Mouse (Mus musculus) adrenal gland, adult 18-20 months (tissue): ENCODE data around the gene Olfr713. TPM values are rescaled to one million over a fixed set of nuclear protein-coding genes. Genes with fewer than 3 reads are reported as not detected.

Experiments used
- DNase-seq, 2 experiments: peaks; one replicate each; pipeline ENCODE4 v3.0.0; 2021 to 2022; ENCODE audit warnings: low spot score in 2 of 2
- long read RNA-seq, 2 experiments: library from polyadenylated mRNA; stranded (forward); transcript quantifications; one replicate each; pipeline ENCODE4 v2.0.0; 2021
- total RNA-seq, 2 experiments: library from RNA; stranded (reverse); gene quantifications; 1 replicate in 1 of 2; 2 replicates in 1 of 2; pipeline ENCODE4 v1.2.3; 2021

The Olfr713 gene
- total RNA-seq: not detected
- long read RNA-seq, experiment 1: 0 reads
- long read RNA-seq, experiment 2: 0 reads

GRCm38 (mm10) chr7:107030874-107031273 is at the start of gene Olfr713:
TSS of gene Olfr713 (plus strand) at chr7:107031174.
- no peak for DNase-seq

- no peak for DNase-seq
Observed at GRCm38 (mm10) chr7:106985236-106985635, 45.7 kb upstream of the Olfr713 start.

GRCm38 (mm10) chr7:107000798-107001197 is 30.2 kb upstream of the Olfr713 start:
- no peak for DNase-seq

- no peak for DNase-seq
Observed at GRCm38 (mm10) chr7:107004169-107004568, 26.8 kb upstream of the Olfr713 start.

GRCm38 (mm10) chr7:107005972-107006371 is 25.0 kb upstream of the Olfr713 start, which contains the start of gene Olfr2:
TSS of gene Olfr2 (minus strand) at chr7:107006072.
- no peak for DNase-seq

GRCm38 (mm10) chr7:107039934-107040563 is 9.1 kb downstream of the Olfr713 start:
- DNase-seq: no peak

GRCm38 (mm10) chr7:107043136-107043535 is 12.2 kb downstream of the Olfr713 start:
- DNase-seq: no peak

GRCm38 (mm10) chr7:107044407-107044806 is 13.4 kb downstream of the Olfr713 start:
- no peak for DNase-seq

GRCm38 (mm10) chr7:107045833-107046232 is 14.9 kb downstream of the Olfr713 start:
- DNase-seq: peak in 1 of 2 experiments; percentile 12

GRCm38 (mm10) chr7:107047578-107047977 is 16.6 kb downstream of the Olfr713 start:
- DNase-seq: no peak

- no peak for DNase-seq
Observed at GRCm38 (mm10) chr7:107070681-107071080, 39.7 kb downstream of the Olfr713 start, which contains the start of gene Olfr714. TSS of gene Olfr714 (plus strand) at chr7:107070981.

Other genes with a start within 250 kb of the Olfr713 start
- not detected for gene Olfr699, start 238.0 kb upstream of the Olfr713 start, total RNA-seq
- gene Olfr700, start 222.3 kb upstream of the Olfr713 start, total RNA-seq: not detected
- not detected for gene Olfr701, start 217.0 kb upstream of the Olfr713 start, total RNA-seq
- gene Olfr702, start 197.3 kb upstream of the Olfr713 start, total RNA-seq: not detected
- not detected for gene Olfr703, start 187.8 kb upstream of the Olfr713 start, total RNA-seq
- not detected for gene Olfr704, start 168.0 kb upstream of the Olfr713 start, total RNA-seq
- gene Olfr705, start 154.3 kb upstream of the Olfr713 start, total RNA-seq: not detected
- not detected for gene Olfr706, start 143.0 kb upstream of the Olfr713 start, total RNA-seq
- gene Olfr707, start 129.9 kb upstream of the Olfr713 start, total RNA-seq: not detected
- not detected for gene Olfr1532-ps1, start 123.2 kb upstream of the Olfr713 start, total RNA-seq
- gene Olfr709-ps1, start 99.0 kb upstream of the Olfr713 start, total RNA-seq: under 1 TPM in 1 of 2 experiments, not detected in 1; 0.07 TPM
- not detected for gene Olfr710, start 82.9 kb upstream of the Olfr713 start, total RNA-seq
- not detected for gene Olfr6, start 67.2 kb upstream of the Olfr713 start, total RNA-seq
- gene Olfr711, start 55.7 kb upstream of the Olfr713 start, total RNA-seq: not detected
- gene Olfr2, start 25.1 kb upstream of the Olfr713 start, total RNA-seq: not detected
- gene Olfr714, start 39.8 kb downstream of the Olfr713 start, total RNA-seq: not detected
- gene Olfr17, start 62.0 kb downstream of the Olfr713 start, total RNA-seq: not detected
- not detected for gene Olfr715b, start 79.2 kb downstream of the Olfr713 start, total RNA-seq
- not detected for gene Olfr715, start 99.9 kb downstream of the Olfr713 start, total RNA-seq
- gene Olfr716, start 107.2 kb downstream of the Olfr713 start, total RNA-seq: not detected
- gene Nlrp14, start 135.8 kb downstream of the Olfr713 start, total RNA-seq: not detected
- not detected for gene Rbmxl2, start 178.3 kb downstream of the Olfr713 start, total RNA-seq